Mouse (Mus musculus): Measurements from ENCODE around the gene Pmp22.

DNA sequence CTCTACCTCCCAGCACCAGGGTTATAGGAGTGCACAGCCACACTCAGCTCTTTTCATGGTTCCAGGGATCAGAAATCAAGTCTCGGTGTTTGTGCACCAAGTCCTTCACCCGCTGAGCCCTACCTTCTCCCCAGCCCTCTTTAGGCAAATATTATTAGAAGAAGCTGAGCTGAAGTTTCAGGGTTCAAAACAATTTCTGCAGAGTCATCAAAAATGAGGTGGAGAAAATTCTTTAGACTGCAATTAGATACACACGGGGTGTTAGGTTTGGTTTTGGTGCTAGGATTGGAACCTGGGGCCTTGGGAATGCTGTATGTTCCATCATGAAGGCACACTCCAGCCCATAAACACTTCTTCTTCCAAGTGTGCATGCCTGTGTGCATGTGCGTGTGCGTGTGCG lies 40.1 kb upstream of the Pmp22 start:
- TF ChIP-seq CTCF (IDR thresholded peaks at IDR 0.05; ENCODE audit: low read depth) (no peak), EP300 (IDR thresholded peaks at IDR 0.05; ENCODE audit: low read depth) (no peak)

Data from liver, embryonic 14.5 days (tissue).